Mouse (Mus musculus) c-Kit-positive CD71-negative TER-119-negative erythroid progenitor cells, embryonic 14.5 days (primary cell): ENCODE data around the gene Sebox.

Source experiments
- DNase-seq: peaks from one replicate; pipeline ENCODE4 v3.0.0-alpha.2; 2013; ENCODE audit warnings: low read depth

Sebox gene

DNA sequence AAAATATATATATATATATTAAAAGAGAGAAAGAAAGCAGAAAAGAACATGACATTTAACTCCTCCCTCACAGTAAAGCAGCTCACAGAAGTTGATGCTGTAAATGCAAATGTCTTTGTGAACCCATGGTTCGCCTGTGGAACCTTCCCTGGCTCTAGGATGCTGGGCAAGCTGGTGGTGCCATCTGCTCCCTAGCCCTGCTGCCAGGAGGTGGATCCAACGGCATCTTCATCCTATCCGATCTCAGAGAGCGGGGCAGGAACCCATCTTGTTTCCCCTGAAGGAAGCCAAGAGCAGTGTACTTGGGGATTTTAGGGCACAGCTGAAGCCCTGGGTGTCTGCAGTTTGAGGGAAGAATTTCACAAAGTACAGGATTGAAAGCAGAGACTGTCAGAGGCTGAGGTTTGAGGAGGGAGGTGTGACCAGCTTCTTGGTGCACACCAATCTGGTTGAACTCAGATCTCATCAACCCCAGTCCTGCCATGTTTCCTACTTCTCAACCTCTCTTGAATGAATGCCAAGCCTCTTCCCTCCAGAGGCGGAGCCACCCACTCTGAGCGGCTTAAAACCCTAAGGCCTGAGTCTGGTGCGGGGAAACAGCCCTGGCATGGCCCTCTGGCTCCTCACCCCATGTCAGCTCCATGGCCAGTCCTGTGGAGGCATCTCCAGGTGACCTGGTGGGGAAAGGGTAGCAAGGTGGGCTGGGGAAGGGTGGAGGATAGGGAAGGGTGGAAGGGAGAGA, at the start of gene Sebox:
Gene Sebox, plus strand, starts transcription at position 539 of the 742 bp plus-strand sequence.
- DNase-seq, result no peak

DNA sequence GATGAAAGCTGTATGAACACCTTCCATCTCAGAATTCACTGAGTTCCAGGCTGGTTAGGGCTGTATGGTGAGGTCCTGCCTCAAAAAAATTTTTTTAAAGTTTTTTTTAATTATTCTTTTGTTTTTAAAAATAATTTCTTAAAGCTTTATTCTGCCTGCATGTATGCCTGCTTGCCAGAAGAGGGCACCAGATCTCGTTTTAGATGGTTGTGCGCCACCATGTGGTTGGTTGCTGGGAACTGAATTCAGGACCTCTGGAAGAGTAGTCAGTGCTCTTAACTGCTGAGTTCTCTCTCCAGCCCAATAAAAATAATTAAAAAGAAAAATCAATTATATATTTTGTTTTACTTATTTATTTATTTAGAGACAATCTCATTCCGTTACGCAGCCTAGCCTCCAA, 49.6 kb upstream of the Sebox start:
- DNase-seq, result peak; percentile 63

DNA sequence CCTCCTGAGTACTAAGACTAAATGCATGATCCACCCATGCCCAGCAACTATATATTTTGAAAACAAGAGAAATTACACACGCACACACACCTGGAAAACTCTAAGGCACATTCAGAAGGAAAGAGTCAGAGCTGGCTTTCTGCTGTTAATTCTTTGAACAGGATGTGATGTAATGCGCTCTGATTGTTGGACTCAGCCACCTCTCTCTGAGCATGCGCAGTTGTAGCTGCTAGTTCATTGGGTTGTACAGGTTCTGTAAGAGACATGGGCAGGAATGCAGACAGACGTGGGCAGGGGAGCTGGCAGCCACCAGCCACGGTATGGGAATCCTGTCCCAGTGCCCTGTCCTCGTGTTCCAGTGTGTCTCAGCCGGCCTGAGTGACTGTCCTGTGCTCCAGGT, 49.0 kb upstream of the Sebox start:
- no peak for DNase-seq

DNA sequence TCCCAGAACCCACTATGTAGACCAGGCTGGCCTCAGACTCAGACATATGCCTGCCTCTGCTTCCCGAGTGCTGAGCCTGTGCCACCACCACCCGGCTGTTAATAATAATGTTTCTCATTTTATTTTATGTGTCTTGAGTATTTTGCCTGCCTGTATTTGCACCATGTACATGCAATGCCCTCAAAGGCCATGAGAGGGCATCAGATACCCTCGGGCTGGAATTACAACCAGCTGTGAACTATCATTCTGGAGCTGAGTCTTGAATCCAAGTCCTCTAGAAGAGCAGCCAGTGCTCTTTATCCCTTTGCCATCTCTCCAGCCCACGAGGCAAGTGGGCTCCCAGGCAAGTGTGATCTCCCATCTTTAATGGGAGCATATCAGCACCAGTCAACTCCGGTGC, 47.9 kb upstream of the Sebox start:
- DNase-seq, result peak; percentile 51

DNA sequence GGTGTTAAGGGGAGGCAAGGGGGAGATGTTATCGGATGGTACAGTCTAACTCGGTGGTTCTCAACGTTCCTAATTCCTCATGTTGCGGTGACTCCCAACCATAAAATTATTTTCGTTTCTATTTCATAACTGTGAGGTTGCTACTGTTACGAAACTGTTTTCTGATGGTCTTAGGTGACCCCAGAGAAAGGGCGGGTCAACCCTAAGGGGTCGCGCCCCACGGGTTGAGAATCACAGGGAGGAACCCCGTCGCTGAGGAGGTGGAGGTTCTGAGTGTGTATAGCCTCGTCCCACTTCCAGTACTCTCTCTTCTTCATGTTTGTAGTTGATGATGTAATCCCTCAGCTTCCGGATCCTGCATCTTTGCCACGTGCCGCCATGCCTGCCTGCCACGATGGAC, 44.5 kb upstream of the Sebox start:
- no peak for DNase-seq

DNA sequence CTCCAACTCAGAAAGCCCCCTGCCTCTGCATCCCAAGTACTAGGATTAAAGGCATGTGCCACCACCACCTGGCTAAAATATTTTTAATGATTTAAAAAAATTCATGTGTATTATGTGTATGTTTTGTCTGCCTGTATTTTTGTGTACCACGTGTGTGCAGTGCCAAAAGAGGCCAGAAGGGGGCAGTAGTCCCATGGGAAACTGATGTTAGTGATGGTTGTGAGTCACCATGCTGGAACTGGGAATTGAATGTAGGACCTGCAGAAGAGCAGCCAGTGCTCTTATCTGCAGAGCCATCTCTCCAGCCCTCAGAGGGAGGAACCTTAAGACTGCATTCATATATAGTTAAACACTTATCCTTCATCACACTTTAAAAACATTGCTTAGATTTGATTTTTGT, 41.4 kb upstream of the Sebox start:
- no peak for DNase-seq

DNA sequence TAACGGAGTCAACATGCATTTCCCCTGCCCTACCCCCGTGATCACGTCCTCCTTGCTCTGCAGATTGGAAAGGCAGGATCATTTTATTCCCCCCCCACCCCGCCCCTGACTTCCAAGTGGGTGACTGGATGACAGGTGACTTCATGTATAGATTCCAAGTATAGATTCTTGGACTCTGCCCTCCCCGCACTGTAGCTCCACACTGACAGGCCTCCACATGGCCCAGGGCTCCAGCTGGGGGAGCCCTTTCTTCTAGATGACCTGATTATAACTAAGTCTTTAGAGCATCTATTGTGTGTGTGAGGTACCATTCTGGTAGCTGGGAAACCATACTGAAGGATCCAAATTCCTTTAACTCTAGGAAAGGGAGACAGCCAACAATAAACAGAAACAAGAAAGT, 40.6 kb upstream of the Sebox start:
- no peak for DNase-seq

DNA sequence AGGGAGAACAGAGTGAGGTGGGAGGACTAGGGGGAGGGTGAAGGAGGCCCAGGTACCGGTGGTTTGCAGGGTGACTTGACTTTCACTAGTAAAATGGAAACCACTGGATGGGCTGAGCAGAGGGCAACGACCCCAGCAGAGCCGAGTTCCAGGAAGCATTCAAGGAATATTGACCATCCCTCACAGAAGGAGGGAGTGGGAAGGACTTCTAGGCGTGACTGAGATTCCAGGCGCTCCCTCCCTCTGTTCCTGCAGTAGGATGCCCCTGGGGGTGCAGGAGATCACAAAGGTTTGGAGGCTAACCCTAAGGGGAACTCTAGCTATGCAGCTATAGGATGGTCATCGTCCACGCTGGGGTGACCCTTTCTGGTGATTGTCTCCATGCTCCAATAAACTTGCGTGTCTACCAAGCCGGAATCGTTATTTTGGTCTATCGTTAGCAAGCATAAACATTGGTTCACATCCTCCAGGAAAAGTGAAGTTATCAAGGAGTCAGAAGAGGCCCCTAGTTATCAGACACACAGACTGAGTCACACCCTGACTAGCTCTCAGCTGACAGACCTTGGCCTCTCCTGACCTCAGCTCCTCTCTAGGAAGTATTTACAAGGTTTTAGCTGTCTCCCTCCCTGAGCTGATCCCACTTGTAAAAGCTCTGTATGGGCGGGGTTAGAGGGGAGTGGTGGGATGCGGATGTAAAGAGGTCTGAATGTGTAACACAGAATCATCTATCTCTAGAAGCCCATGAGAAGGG, 39.8 kb upstream of the Sebox start:
- DNase-seq, result no peak

DNA sequence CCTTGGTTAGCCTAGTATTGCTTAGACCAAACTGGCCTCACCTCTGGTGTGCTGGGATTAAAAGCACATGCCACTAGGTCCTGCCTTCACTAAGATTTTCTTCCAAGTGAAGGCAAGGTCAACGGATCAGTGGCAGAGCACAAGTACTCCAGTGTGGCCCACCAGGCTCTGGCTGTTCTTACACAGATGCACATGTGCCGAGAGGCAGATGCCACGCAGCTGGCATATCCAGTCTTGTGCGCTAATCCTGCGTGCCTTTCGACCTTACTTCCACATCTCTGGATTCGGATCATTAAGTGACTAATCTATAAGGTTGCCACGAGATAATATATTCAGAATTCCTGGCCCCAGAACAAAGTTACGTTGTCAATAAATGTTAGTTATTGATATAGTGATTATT, 38.1 kb upstream of the Sebox start:
- DNase-seq, result no peak

DNA sequence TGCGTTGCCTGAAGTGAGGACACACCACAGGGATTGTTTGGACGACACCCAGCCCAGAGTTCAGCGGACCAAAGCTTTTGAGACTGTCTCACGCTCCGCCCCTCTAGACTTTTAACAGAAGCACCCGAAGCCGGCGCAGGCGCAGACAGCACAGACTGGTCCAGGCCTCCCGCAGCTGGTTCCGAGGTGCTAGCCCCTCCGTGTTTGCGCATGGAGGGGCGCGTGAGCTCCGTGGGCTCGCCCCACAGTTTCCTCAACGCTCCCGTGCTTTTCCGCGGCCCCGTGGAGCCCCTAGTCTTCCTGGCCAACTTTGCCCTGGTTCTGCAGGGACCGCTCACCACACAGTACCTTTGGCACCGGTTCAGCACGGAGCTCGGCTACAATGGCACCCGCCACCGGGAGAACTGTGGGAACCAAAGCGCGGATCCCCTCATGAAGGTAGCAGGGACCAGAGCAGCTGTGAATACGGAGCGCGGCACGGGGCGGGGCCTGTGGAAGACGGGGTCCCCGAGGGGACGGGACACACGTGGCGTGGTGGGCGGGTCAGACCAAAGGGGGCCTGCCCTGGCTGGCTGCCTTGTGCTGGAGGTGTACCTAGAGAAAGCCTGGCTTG, 37.6 kb upstream of the Sebox start, which contains the start of gene Slc46a1:
Gene Slc46a1, plus strand, starts transcription at position 130 of the 613 bp plus-strand sequence.
- DNase-seq, result peak; percentile 56

DNA sequence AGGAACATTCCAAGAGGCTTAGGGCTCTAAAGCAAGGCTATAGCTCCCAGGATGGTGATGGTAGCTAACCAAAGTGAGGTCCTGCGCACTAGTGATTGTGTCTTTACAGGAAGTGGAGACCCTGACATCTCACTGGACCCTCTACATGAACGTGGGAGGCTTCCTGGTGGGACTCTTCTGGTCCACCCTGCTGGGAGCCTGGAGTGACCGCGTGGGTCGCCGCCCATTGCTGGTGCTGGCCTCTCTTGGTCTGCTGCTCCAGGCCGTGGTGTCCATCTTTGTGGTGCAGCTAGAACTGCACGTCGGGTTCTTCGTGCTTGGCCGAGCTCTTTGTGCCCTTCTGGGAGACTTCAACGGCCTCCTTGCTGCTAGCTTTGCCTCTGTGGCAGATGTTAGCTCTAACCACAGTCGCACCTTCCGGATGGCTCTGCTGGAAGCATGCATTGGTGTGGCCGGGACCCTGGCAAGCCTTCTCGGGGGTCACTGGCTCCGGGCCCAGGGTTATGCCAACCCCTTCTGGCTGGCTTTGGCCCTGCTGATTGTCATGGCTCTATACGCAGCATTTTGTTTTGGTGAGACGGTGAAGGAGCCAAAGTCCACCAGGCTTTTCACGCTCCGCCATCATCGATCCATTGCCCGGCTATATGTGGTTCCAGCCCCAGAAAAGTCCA, 36.9 kb upstream of the Sebox start:
- no peak for DNase-seq

DNA sequence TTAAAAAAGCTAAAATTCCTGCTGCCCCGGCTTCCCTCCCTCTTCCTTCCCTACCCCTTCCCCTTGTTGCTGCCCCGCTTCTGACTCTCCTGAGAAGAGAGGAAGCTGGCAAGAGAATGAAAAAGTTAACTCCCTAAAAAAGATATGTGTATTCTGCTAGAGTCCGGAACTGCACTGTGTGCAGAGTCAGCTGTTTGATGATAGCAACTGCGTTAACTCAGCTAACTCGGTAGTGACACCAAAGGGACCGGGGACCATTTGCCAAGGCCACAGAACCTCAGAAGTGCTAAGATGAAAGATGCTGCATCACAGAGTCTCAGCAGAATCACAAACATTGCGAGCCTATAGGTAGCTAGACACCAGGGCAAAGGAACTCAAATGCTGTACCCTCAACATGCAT, 35.7 kb upstream of the Sebox start:
- DNase-seq, result no peak

DNA sequence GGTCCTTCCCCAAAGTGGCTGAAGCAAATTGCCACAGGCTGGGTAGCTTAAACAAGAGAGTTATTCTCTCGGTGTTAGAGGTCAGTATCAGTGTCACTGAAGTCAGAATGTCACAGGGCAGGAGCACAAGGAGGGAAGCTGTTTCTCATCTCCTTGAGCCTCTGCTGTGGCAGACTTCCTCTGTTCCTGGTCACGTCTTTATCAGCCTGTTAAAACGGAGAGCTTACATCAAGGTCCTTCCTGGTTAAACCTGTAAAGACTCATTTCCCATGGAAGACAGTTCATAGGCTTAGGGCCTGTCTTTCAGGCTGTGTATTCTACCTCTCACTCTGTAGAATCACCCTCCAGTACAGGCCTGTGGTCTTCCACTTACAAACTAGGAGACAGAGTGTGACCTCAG, 35.3 kb upstream of the Sebox start:
- DNase-seq, result no peak

DNA sequence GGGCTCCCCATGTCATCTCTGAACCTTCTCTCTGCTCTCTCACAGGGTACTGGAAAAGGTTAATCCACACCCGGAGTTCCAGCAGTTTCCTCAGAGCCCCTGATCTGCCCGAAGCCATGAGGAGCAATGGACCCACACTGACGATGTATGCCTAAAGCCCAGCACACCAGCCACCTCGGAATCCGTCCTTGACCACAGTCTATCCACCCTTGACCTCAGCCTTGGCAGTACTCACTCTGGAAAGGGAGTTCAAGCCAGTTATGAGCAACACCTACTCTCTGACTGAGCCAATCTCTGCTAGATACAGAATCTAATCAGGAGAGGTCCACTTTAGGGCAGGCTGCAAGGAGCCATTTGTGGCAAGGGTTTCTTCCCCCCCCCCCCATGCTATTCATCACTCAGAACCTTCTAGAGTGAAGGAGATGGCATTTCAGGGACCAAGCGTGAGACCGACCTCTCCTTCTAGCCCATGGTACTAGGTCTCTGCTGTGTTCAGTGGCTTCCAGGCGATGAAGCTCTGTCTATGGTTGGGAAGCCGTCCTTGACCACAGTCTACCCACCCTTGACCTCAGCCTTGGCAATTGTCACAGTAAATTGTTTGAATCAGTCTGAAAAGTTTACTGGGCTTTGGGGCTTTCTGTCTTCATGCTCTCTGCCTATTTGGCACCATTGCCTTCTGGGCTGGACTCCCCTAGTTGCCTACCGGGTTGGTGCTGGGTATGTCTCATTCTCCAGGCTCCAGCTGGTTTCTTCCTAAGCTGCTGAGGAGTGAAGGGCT, 31.7 kb upstream of the Sebox start:
- no peak for DNase-seq

DNA sequence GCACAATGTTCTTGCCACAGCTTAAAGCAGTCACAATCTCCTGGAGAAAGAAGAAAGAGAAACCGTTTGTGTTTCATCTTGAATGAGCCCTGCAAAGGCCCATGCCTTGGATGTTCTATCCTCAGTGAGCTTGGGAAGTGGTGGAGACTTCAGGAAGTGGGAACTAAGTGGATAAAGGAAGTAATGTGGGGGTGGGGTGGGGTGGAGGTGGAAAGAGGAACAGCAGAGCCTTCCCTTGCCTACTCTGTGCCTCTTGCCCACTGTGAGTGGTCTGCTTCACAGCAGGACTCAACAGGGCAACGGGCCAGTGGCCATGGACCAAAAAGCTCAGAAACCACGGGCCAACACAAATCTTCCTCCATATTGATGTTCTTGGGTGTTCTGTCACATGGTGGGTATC, 28.0 kb upstream of the Sebox start:
- no peak for DNase-seq

DNA sequence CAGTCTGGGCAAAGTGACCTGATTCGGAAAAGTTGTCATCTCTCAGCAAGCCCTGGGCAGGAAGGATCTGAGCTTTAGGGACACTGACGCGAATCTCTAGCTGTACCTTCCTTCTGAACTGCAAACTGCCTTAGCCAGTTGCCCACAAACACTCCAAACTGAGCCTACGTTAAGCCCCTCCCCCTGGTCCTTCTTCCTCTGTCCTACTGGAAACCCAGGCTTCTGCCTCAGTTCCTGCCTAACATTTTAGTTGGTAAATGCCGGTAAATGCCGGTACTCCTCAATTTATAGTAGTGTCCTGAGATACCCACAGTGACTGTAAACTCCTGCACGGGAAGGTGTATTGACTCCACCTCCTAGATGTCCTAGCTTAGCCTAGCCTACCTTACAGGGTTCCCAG, 19.6 kb upstream of the Sebox start:
- no peak for DNase-seq

DNA sequence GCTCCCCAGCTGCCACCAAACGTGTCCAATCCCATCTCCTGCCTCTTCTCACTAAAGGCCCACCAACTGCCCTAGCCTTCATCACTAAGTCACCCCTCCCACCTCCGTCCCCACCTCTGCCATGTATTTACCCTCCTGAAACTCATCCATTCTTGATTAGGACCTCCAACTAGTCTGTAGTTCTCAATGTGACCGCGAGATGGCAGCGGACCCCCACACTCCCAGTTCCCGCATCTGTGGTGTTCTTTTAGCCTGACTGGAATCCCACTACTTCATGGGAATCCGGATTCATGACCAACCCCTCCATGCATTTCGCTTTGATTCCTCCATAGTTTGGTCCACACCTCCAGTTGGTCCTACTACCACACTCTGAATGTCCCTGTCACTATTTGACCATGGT, 15.1 kb upstream of the Sebox start:
- peak; percentile 51 for DNase-seq

DNA sequence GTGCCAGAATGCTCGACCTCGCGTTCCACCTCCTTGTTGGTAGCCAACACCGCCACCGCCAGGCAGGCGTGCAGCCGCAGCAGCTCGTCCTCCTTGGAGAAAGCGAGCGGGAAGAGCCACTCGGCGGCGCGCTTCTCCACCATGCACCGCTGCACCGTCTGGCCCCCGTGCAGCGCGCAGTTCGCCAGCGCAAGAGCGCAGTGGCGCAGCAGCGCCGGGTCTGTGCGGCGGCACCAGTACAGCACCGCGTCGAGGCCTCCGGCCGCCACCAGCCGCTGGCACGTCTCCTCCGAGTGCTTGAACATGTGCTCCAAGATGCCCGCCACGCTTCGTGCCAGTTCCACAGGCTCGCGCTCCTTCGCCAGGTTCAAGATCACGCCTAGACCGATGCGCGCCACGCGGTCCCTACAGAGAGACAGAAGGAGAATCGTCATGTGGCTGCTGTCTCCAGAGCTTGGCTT, 12.4 kb upstream of the Sebox start:
- no peak for DNase-seq

DNA sequence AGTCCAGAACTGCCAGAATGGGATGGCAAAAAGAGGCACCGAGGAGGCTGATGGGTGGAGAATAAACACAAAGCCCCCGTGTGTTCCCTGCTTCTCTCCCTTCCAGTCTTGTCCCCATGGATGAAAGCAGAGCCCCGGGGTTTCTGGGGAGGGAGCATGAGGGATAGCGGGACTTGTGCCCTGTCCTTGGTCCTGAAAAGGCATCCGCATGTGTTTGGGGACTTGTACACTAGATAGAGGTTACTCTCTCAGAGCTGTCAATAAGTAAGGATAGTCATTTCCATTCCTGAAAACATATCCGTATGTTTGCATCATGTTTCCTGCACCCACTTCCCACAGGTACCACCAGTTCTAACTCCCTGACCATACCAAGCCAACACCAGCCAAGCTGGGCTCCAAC, 7.3 kb upstream of the Sebox start:
- peak; percentile 53 for DNase-seq

DNA sequence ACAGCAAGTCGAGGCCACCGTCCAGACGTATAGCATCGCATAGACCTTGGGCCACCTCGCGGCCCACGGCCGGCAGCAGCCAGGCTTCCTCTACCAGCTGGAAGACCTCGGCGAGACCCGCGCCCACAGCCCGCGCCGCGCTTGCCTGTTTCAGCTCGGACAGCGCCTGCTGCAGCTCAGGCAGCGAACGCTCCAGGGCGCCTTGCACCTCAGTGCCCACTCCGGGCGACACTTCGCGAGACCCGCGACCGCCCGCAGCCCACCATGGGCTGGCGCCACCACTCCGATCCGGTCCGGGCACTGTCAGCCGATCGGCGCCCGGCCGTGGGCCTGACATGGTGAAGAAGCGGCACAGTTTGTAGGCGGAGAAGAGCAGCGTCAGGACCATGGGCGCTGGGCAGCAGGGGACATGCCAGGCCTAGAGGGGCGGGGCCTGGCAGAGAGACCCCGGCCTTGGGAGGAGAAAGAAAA, 6.1 kb upstream of the Sebox start:
- DNase-seq, result no peak
